Mouse (Mus musculus) embryonic facial prominence, embryonic 13.5 days (tissue): ENCODE data around the gene Patj. TPM values are rescaled to one million over a fixed set of nuclear protein-coding genes. Genes with fewer than 3 reads are reported as not detected.

Source experiments
- ATAC-seq: fragments of 200-750 bp; cut with Nextera tagmentation; 2 replicates; pipeline ENCODE4 v1.8.0; 2017; ENCODE audit warnings: low read depth; ENCODE audit not compliant: insufficient number of reproducible peaks, insufficient read depth, low FRiP score, low TSS enrichment
- H3K27ac ChIP-seq: fragments of 300-500 bp; sonication (generic); 2 replicates; pipeline ENCODE4 v1.5.1; 2015; ENCODE audit warnings: moderate library complexity, mild to moderate bottlenecking, inconsistent platforms
- H3K27me3 ChIP-seq: fragments of 300-500 bp; sonication (generic); 2 replicates; pipeline ENCODE4 v1.6.1; 2015; ENCODE audit warnings: mild to moderate bottlenecking, inconsistent platforms
- H3K36me3 ChIP-seq: fragments of 300-500 bp; sonication (generic); 2 replicates; pipeline ENCODE4 v1.6.1; 2015; ENCODE audit warnings: mild to moderate bottlenecking, inconsistent platforms
- H3K4me1 ChIP-seq: fragments of 300-500 bp; sonication (generic); 2 replicates; pipeline ENCODE4 v1.6.1; 2015; ENCODE audit warnings: inconsistent platforms
- H3K4me2 ChIP-seq: fragments of 300-500 bp; sonication (generic); 2 replicates; pipeline ENCODE4 v1.6.1; 2015; ENCODE audit warnings: moderate library complexity, mild to moderate bottlenecking, inconsistent platforms
- H3K4me3 ChIP-seq: fragments of 300-500 bp; sonication (generic); 2 replicates; pipeline ENCODE4 v1.5.1; 2015; ENCODE audit warnings: mild to moderate bottlenecking, inconsistent platforms
- H3K9ac ChIP-seq: fragments of 300-500 bp; sonication (generic); 2 replicates; pipeline ENCODE4 v1.6.1; 2015; ENCODE audit warnings: mild to moderate bottlenecking, inconsistent platforms
- H3K9me3 ChIP-seq: fragments of 300-500 bp; sonication (generic); 2 replicates; pipeline ENCODE4 v1.6.1; 2016; ENCODE audit warnings: inconsistent platforms
- WGBS: fragments of 180-500 bp; shearing (Covaris S2); methylation state at CpG from one replicate; pipeline ENCODE4 v1.1.7; 2015; ENCODE audit warnings: mixed read lengths; 5-methylcytosine and 5-hydroxymethylcytosine counted together
- polyA plus RNA-seq: library from polyadenylated mRNA; unstranded; fragments of >200 nt; fragmentation: Nextera tagmentation; extraction: Ambion mirVana; gene quantifications from 2 replicates; pipeline ENCODE4 v1.2.1, GENCODE M21; 2015

Patj gene
- polyA plus RNA-seq, 1 experiment from 2014 or later, result 12.9 TPM

DNA sequence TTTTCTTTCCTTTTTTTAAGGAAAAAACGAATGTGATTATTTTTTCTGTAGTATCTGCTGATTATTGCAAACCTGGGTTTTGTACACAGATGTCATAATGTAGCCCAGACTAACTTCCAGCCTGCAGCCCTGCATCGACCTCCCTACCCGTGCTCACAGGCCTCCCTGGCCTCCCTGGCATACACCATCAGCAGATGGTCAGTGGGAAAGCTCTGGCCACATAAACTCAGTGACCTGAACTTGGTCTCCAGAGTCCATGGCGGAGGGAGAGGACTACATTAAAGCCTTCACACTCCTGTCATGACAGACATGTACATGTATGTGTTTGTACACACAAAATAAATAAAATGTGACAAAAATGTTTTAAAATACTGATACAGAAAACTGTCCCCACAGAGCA, 190.7 kb downstream of the Patj start:
- Histone ChIP-seq H3K27me3 (no peaks in the 10 kb centered on the region), H3K4me2 (no peak overlapping the region), H3K4me1 (no peaks in the 10 kb centered on the region), H3K27ac (no peak overlapping the region), H3K9me3 (no peaks in the 10 kb centered on the region), H3K9ac (no peak overlapping the region), H3K36me3 (no peaks in the 10 kb centered on the region), H3K4me3 (no peak overlapping the region)
- ATAC-seq, result no peak
- 65% methylated on average over 4 of the region's 4 CpGs for WGBS

DNA sequence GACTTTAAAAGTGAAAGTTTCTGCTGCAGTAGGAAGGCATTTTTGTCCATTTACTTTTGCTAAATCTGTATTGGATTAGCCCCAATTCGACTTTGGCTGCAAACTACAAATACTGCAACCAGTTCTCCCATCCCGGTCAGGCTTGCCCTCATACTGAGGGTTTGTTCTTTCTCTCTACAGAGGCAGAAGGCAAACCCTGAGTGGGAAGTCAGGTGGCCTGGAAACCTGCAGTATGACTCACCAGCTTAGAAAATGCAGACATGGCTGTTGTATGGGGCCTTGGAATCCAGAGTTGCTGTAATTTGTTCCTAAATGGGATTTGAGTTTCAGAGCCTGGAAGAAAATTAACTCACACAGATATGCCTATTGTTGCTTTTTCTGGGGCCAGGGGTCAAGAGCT, 192.1 kb downstream of the Patj start:
- WGBS, result 55% methylated on average over 2 of the region's 2 CpGs
- Histone ChIP-seq H3K4me1 (no peaks in the 10 kb centered on the region), H3K27me3 (no peaks in the 10 kb centered on the region), H3K4me2 (no peak overlapping the region), H3K27ac (no peak overlapping the region), H3K9me3 (no peaks in the 10 kb centered on the region), H3K4me3 (no peak overlapping the region), H3K36me3 (no peaks in the 10 kb centered on the region), H3K9ac (no peak overlapping the region)
- ATAC-seq, result no peak

DNA sequence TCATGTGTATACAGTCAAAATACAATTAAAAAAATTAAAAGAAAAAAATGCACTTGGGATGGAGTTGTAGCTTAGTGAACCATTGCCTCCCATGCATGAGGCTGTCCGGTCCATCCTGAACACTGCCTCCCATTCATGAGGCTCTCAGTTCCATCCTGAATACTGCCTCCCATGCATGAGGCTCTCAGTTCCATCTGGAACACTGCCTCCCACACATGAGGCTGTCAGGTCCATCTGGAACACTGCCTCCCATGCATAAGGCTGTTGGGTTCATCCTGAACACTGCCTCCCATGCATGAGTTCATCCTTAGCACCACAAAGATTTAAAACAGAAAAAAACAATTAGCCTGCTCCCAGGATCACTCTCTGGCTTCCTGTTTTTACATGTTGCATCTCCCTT, 198.4 kb downstream of the Patj start:
- no peaks in the 10 kb centered on the region for H3K27me3 ChIP-seq
- no peak overlapping the region for H3K4me3 ChIP-seq
- H3K9ac ChIP-seq, result no peak overlapping the region
- no peak for ATAC-seq
- 87% methylated on average over 1 of the region's 1 CpGs for WGBS
- no peaks in the 10 kb centered on the region for H3K36me3 ChIP-seq
- no peak overlapping the region for H3K27ac ChIP-seq
- peaks cover 7% of the 10 kb centered on the region for H3K4me1 ChIP-seq
- no peaks in the 10 kb centered on the region for H3K9me3 ChIP-seq
- no peak overlapping the region for H3K4me2 ChIP-seq

DNA sequence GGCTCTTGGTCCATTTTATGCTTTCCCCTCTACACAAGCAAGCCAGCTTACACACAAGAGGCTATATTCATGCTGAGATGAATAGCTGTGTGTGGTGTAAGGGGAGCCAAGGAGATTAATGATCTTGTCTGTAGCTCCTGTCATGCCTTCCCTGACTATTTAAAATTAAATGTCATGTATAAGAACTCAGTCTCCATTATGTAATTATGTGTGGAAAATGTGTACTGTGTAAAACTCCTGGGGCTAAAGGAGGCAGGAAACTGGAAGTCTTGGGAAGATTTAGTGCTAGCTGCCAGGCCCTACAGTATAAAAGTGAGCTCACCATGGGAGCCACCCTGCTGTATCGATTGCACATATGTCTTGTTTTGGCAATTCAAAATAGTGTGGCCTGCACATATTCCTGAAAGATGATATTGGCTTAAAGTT, 203.0 kb downstream of the Patj start:
- H3K27ac ChIP-seq, result peak overlapping the region; percentile 60
- 51% methylated on average over 1 of the region's 1 CpGs for WGBS
- H3K4me1 ChIP-seq, result peaks cover 11% of the 10 kb centered on the region
- no peaks in the 10 kb centered on the region for H3K36me3 ChIP-seq
- no peak overlapping the region for H3K4me3 ChIP-seq
- H3K9me3 ChIP-seq, result no peaks in the 10 kb centered on the region
- H3K27me3 ChIP-seq, result no peaks in the 10 kb centered on the region
- H3K4me2 ChIP-seq, result no peak overlapping the region
- ATAC-seq, result no peak
- H3K9ac ChIP-seq, result no peak overlapping the region

DNA sequence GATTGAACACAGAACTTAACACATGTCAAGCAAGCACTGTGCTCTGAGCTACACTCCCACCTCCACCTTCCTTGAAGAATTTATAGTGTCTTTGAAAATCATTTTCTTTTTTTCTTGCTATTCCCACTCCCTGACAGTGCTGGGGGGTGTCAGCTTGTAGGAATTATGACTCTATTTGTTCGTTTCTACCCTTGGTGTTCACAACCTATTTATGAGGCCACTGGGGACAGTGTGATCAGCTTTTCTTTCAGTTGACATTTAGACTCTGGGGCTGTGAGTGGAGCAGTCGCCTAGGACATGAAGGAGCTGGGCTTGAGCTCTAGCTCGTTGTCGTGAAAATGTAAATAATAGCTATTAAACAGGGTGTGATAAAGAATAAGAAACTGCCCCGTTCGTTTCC, 203.8 kb downstream of the Patj start:
- Histone ChIP-seq H3K9ac (no peak overlapping the region), H3K4me3 (no peak overlapping the region), H3K4me2 (no peak overlapping the region), H3K36me3 (no peaks in the 10 kb centered on the region), H3K9me3 (no peaks in the 10 kb centered on the region), H3K27me3 (no peaks in the 10 kb centered on the region), H3K4me1 (peaks cover 11% of the 10 kb centered on the region), H3K27ac (peak overlapping the region; percentile 60; the same call in 1 of the 2 replicates)
- ATAC-seq, result no peak
- 83% methylated on average over 6 of the region's 6 CpGs for WGBS

DNA sequence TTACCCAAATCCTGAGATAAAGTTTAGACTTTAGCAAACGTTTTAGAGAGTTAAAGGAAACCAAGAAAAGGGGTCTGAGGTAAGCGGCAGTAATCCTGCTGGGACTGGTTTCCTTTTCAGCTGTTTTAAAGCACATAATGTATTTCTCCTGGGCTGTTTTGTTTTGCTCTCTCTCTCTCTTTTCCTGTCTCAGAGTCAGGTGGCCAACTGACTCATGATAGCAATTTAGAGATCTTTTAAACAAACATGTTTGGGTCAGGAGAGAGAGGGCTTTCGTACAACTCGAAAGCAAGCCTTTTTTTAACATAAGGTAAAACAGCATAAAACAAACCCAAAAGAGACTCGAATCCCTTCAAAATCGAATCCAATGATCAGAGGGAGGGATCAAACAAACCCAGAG, 207.5 kb downstream of the Patj start:
- 48% methylated on average over 6 of the region's 6 CpGs for WGBS
- H3K4me2 ChIP-seq, result no peak overlapping the region
- H3K27me3 ChIP-seq, result no peaks in the 10 kb centered on the region
- no peak overlapping the region for H3K9ac ChIP-seq
- no peaks in the 10 kb centered on the region for H3K36me3 ChIP-seq
- H3K27ac ChIP-seq, result peak overlapping the region; percentile 1; the same call in 1 of the 2 replicates
- no peak for ATAC-seq
- no peaks in the 10 kb centered on the region for H3K9me3 ChIP-seq
- no peak overlapping the region for H3K4me3 ChIP-seq
- H3K4me1 ChIP-seq, result peaks cover 11% of the 10 kb centered on the region

DNA sequence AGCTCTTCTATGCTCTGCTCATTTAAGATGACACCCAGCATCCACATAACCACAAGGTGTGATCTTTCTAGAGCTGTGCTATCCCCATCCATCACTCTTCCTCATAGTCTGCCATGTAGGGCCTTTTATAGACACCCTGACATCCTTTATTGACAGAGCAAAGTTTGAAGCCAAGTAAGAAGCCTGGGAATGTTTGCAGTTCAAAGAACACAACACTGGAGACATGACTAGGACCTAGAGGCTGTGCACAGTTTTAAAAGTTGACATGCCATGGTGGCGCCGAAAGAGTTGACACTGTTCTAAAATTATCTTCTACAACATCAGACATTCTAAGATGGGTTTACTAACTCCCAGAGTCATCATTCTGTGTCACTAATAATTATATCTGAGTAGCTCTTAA, 214.9 kb downstream of the Patj start:
- Histone ChIP-seq H3K27ac (no peak overlapping the region), H3K9me3 (no peaks in the 10 kb centered on the region), H3K4me2 (no peak overlapping the region), H3K27me3 (no peaks in the 10 kb centered on the region), H3K9ac (no peak overlapping the region), H3K36me3 (no peaks in the 10 kb centered on the region), H3K4me1 (no peaks in the 10 kb centered on the region), H3K4me3 (no peak overlapping the region)
- no peak for ATAC-seq
- 82% methylated on average over 2 of the region's 2 CpGs for WGBS

DNA sequence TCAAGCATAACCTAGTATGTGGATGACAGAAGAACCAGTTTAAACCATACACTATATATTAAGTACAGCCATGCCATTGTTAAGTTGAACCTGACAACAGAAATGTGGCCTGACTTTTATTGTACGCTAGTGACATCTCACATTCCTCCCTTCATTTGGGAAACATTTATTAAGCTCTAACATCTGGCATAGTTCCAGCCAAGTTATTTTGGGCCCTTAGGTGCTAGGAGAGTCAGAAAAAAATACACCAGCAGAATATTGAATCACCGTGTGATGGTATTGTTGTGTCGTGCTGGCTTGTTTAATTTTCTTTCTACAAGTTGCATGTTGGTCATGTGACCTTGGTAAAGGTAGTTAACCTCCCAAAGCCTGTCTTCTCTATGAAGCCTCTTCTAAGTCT, 218.8 kb downstream of the Patj start:
- WGBS, result 70% methylated on average over 3 of the region's 3 CpGs
- no peak for ATAC-seq
- H3K9ac ChIP-seq, result no peak overlapping the region

DNA sequence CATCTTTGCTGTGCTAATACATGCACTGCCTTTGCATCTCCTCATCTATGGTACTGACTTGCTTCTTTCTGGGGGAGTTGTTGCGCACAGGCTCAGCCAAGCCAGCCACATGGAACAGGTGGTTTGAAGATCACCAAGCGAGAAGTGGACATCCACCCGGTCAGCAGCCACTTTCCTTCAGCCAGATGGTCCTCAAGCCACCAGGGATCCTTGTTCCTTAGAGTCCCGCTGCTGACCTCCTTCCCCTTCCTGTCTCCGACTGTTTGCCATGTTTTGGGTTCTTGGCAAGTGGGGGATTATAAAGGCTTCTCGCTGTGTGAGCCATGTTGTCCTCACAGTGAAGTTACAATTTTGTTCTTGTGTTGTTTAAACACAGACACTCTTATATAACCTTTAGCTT, 223.6 kb downstream of the Patj start:
- Histone ChIP-seq H3K36me3 (no peaks in the 10 kb centered on the region), H3K9ac (no peak overlapping the region), H3K4me2 (no peak overlapping the region), H3K27ac (no peak overlapping the region), H3K27me3 (no peaks in the 10 kb centered on the region), H3K4me1 (peaks cover 4% of the 10 kb centered on the region; the same call in 1 of the 2 replicates), H3K4me3 (no peak overlapping the region), H3K9me3 (no peaks in the 10 kb centered on the region)
- WGBS, result 84% methylated on average over 6 of the region's 6 CpGs
- ATAC-seq, result no peak

More for the DNA sequence above, 218.8 kb downstream of the Patj start:
- Histone ChIP-seq H3K27ac (no peak overlapping the region), H3K36me3 (no peaks in the 10 kb centered on the region), H3K27me3 (no peaks in the 10 kb centered on the region), H3K4me1 (no peaks in the 10 kb centered on the region), H3K4me3 (no peak overlapping the region), H3K9me3 (no peaks in the 10 kb centered on the region), H3K4me2 (no peak overlapping the region)

DNA sequence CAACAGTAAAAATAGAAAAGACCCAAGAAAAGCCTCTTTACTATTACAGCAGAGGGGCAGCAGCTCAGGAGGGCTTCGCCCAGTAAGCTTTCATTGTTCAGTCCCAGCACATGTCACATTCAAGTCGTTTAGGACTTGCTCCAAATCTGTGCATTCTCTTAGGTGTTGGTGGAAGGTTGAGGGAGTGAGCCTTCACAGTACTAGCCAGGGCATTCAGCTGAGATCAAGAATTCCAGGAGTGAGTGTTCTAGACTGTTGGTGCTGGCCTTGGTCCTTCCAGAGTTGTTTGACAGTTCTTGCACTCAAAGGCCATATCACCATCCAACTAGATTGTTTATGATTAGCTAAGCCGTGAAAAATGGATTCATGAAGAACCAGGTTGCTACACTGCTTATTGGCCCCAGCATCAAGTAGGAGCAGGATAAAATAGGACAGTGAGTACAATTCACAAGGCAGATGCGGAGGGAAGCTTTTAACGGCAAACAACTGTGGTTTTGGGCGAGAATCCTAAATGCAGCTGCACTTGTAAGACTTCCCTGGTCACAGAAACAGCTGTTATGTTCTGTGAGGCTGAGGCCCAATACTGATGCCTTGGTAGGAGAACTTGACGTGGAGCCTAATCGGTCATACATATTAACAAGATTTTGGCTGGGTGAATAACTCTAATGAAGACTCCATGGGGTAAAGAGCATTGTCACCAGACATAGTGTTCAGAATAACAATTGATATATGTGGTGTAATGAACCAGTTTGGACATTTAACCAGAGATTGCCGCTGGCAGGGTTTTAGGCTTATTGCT, 225.6 kb downstream of the Patj start:
- no peak for ATAC-seq
- Histone ChIP-seq H3K4me2 (no peak overlapping the region), H3K27ac (no peak overlapping the region), H3K4me1 (peaks cover 4% of the 10 kb centered on the region; the same call in 1 of the 2 replicates), H3K4me3 (no peak overlapping the region), H3K9me3 (no peaks in the 10 kb centered on the region), H3K9ac (no peak overlapping the region), H3K36me3 (no peaks in the 10 kb centered on the region), H3K27me3 (no peaks in the 10 kb centered on the region)
- 72% methylated on average over 9 of the region's 9 CpGs for WGBS

DNA sequence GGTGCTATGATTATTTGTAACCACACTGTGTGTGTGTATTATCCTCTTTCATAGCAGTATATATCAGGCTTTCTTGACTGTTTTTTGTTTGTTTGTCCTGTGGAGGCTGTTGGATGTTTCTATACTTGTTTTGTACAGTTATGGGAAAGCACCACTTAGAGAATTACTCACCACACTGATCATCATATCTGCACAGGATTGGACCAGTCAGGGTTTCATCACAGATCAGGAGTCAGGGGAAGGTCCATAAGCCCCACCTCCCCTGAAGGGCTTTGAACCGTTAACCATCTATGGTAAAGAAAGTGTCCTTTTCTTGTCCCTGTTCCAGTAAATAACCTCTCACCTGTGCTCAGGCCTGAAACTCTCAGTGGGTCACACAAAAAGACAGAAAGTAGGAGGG, 226.6 kb downstream of the Patj start:
- no peak for ATAC-seq
- H3K27ac ChIP-seq, result no peak overlapping the region
- H3K4me1 ChIP-seq, result peaks cover 4% of the 10 kb centered on the region; the same call in 1 of the 2 replicates
- no peak overlapping the region for H3K9ac ChIP-seq
- no peaks in the 10 kb centered on the region for H3K27me3 ChIP-seq
- no peak overlapping the region for H3K4me3 ChIP-seq
- H3K9me3 ChIP-seq, result no peaks in the 10 kb centered on the region
- WGBS, result 53% methylated on average over 1 of the region's 1 CpGs
- H3K4me2 ChIP-seq, result no peak overlapping the region
- no peaks in the 10 kb centered on the region for H3K36me3 ChIP-seq

DNA sequence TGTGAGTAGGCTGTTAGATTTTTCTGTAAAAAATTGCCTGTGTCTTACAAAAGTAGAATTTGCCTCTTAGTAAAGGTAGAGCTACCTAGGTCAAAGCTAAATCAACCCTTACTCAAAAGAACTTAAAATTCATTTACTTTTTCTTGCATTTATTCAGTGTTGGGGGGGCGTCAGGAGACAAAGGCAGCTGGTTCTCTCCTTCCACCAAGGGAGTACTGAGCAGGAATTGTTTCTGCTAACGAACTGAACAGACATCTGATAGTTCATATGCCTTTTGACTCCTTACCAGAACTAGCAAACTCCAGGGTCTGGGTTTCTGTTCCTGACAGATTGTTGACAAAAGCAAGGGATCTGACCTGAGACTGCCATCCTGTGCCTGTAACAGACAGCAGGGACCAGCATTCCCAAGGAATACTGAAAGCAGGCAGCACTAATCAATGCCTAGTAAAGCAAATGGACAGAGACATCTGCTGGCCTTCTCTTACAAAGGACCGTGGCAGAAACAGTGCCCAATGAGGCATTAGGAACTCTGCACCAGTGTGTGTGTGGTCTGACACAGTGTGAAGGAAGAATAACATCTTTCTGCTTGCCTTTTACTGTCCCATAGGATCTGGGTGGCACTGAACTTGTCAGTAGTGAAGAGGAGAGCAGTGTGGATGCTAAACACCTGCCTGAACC, 227.6 kb downstream of the Patj start:
- Histone ChIP-seq H3K27me3 (no peaks in the 10 kb centered on the region), H3K36me3 (no peaks in the 10 kb centered on the region), H3K9me3 (no peaks in the 10 kb centered on the region), H3K4me2 (no peak overlapping the region), H3K4me3 (no peak overlapping the region), H3K27ac (no peak overlapping the region), H3K4me1 (peaks cover 4% of the 10 kb centered on the region; the same call in 1 of the 2 replicates), H3K9ac (no peak overlapping the region)
- no peak for ATAC-seq
- WGBS, result 52% methylated on average over 3 of the region's 3 CpGs
